Mouse (Mus musculus) liver, adult 2 months (tissue): ENCODE measurements around the gene Cdh4. TPM values are rescaled to one million over a fixed set of nuclear protein-coding genes. Genes with fewer than 3 reads are reported as not detected.

Experiments
- DNase-seq: peaks from one replicate; pipeline ENCODE4 v3.0.0-alpha.2; 2011; ENCODE audit warnings: low read depth, low spot score; ENCODE audit errors: extremely low read depth
- H3K27ac ChIP-seq: fragments of 200-500 bp; replicated peaks from 2 replicates; pipeline ENCODE4 v1.5.1; 2012; ENCODE audit warnings: low read depth, mild to moderate bottlenecking, control low read depth, inconsistent platforms, low read length; ENCODE audit not compliant: insufficient read depth
- H3K27me3 ChIP-seq: fragments of 200-500 bp; 2 replicates; pipeline ENCODE4 v1.6.1; 2012; ENCODE audit warnings: mild to moderate bottlenecking, moderate library complexity, low read length, inconsistent platforms; ENCODE audit not compliant: control insufficient read depth, insufficient read depth
- H3K36me3 ChIP-seq: fragments of 200-500 bp; 2 replicates; pipeline ENCODE4 v1.6.1; 2012; ENCODE audit warnings: low read length, inconsistent platforms; ENCODE audit not compliant: control insufficient read depth, insufficient read depth
- H3K4me1 ChIP-seq: fragments of 200-500 bp; 2 replicates; pipeline ENCODE4 v1.6.1; 2011; ENCODE audit warnings: low read length; ENCODE audit not compliant: control insufficient read depth, insufficient read depth
- H3K4me3 ChIP-seq: fragments of 200-500 bp; 2 replicates; pipeline ENCODE4 v1.5.1; 2011; ENCODE audit warnings: low read depth, mild to moderate bottlenecking, control low read depth, low read length, moderate library complexity; ENCODE audit not compliant: insufficient read depth
- H3K79me2 ChIP-seq: fragments of 200-500 bp; 2 replicates; pipeline ENCODE4 v1.6.1; 2012; ENCODE audit warnings: inconsistent platforms, mild to moderate bottlenecking, low read length, moderate library complexity; ENCODE audit not compliant: control insufficient read depth, insufficient read depth
- H3K9ac ChIP-seq: fragments of 200-500 bp; 2 replicates; pipeline ENCODE4 v1.6.1; 2012; ENCODE audit warnings: low read depth, mild to moderate bottlenecking, control low read depth, inconsistent platforms, low read length
- CTCF ChIP-seq: fragments of 200-500 bp; IDR thresholded peaks from 2 replicates; pipeline ENCODE4 v1.5.1; 2011; ENCODE audit warnings: low read depth, low read length, control low read depth
- POLR2A ChIP-seq: fragments of 200-500 bp; IDR thresholded peaks from 2 replicates; pipeline ENCODE4 v1.6.1; 2011; ENCODE audit warnings: low read length, control low read depth; ENCODE audit not compliant: insufficient read depth; ENCODE audit errors: extremely low read depth
- WGBS: fragments of 180-500 bp; shearing (Covaris S2); methylation state at CpG from one replicate; pipeline ENCODE4 v1.1.7; 2018; 5-methylcytosine and 5-hydroxymethylcytosine counted together
- polyA plus RNA-seq: library from polyadenylated mRNA; depleted of rRNA; stranded (reverse); fragments of >200 nt; gene quantifications from 2 replicates; pipeline ENCODE4 v1.2.3, GENCODE M21; 2012
- total RNA-seq: library from RNA; depleted of rRNA; stranded (reverse); fragments of >200 nt; gene quantifications from 2 replicates; pipeline ENCODE4 v1.2.3, GENCODE M21; 2014

Gene Cdh4
- total and polyA plus RNA-seq, 2 experiments = 0.18 to 0.37 TPM

DNA sequence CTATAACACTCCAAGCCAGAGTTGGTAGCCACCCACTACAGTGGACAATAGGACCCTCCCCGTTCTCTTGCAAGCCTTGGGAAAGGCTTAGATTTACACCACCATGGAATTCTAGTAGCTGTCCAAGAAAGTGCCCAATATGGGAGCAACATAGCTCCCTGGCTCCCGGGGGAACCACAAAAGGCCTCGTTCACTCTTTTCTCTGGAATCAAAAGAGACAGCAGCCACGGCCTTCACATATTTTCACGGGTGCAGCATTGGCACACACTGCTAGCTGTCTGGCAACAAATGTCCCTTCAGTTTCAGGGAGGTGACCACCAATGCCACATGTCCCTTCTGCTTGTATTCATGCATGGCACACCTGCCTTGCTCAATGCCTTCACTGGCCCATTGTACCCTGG, 38.6 kb downstream of the Cdh4 start:
- no peaks in the 10 kb centered on the region for H3K27me3 ChIP-seq
- no peak for TF ChIP-seq CTCF
- TF ChIP-seq POLR2A = no peak
- H3K27ac ChIP-seq = no peak overlapping the region

DNA sequence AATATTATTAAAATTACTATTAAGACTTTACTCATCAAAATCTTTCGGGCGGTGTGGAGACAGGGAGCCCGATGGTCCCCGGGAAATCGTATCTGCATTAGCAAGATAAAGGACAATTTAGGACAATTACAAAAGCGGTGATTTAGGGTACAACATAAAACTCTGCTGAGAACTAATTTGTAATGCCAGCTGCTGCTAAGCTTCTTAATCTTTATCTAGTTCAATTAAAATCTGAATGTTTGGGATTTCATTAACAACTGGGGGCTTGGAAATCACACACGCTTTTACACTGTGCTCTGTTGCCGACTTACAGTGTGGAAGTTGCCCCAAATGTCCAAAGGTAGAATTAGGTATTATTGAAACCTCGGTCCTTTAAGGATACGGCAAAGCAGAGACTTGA, 39.1 kb downstream of the Cdh4 start:
- no peaks in the 10 kb centered on the region for H3K36me3 ChIP-seq
- H3K9ac ChIP-seq = no peak overlapping the region
- DNase-seq = no peak
- no peaks in the 10 kb centered on the region for H3K27me3 ChIP-seq
- H3K27ac ChIP-seq = no peak overlapping the region
- 94% methylated on average over 10 of the region's 10 CpGs for WGBS
- TF ChIP-seq POLR2A = no peak
- TF ChIP-seq CTCF = no peak
- H3K4me1 ChIP-seq = no peaks in the 10 kb centered on the region
- no peak overlapping the region for H3K4me3 ChIP-seq
- no peaks in the 10 kb centered on the region for H3K79me2 ChIP-seq

More for the DNA sequence above, 38.6 kb downstream of the Cdh4 start:
- Histone ChIP-seq H3K4me3 (no peak overlapping the region), H3K36me3 (no peaks in the 10 kb centered on the region), H3K79me2 (no peaks in the 10 kb centered on the region), H3K4me1 (no peaks in the 10 kb centered on the region), H3K9ac (no peak overlapping the region)
- WGBS = 87% methylated on average over 5 of the region's 5 CpGs
- DNase-seq = no peak

DNA sequence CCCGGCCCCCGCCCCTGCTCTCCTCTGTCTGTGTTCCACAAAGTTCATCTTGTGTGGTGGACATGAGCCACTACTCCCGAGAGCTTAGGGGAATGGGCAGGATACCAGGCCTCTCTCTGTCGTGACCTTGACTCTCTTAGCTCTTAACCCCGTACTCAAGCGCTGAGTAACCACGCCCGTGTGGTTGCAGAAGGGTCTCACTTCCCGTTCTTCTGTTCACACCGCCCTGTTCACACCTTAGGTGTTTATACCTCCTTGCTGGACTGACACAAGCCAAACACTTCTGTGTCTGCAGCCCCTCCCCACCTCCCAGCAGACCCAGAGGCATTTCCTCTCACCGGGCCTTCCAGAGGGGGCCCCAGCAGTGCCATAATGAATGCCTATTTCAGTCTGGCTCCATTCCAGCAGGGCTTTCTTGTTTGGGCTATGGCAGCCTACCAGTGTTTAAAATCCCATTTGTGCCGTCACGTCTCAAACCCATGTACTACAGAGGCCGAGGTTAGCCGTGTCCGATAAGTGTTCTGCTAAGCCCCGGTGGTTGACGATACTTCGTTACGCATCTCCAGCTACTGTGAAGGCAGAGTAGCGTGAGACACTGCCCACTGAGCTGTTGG, 46.4 kb downstream of the Cdh4 start:
- DNase-seq = no peak
- TF ChIP-seq CTCF (no peak), POLR2A (no peak)
- Histone ChIP-seq H3K27me3 (no peaks in the 10 kb centered on the region), H3K4me3 (no peak overlapping the region), H3K79me2 (no peaks in the 10 kb centered on the region), H3K9ac (no peak overlapping the region), H3K4me1 (no peaks in the 10 kb centered on the region), H3K36me3 (no peaks in the 10 kb centered on the region), H3K27ac (no peak overlapping the region)
- WGBS = 88% methylated on average over 21 of the region's 21 CpGs

DNA sequence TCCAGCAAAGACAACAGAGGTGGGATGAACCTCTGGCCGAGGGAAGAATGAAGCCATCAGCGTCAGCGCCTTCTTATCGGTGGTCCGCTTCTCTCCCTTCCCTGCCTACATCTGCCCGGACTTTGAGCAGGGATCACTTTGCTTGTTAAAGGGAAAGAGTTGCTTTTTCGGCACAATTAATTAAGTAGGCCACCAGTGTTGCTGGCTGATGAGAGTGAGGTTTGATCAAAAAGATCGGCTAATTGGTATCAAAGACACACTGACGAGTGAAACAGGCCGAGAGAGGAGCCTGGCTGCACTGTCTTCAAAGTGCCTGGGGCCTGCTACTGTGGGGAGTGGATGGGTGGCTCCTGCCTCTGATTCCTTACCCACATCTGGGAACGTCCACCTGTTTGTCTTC, 49.7 kb downstream of the Cdh4 start:
- Histone ChIP-seq H3K9ac (no peak overlapping the region), H3K27me3 (no peaks in the 10 kb centered on the region), H3K27ac (no peak overlapping the region), H3K4me3 (no peak overlapping the region), H3K4me1 (no peaks in the 10 kb centered on the region), H3K36me3 (no peaks in the 10 kb centered on the region), H3K79me2 (no peaks in the 10 kb centered on the region)
- TF ChIP-seq POLR2A = no peak
- TF ChIP-seq CTCF = no peak
- DNase-seq = no peak
- WGBS = 76% methylated on average over 11 of the region's 11 CpGs

GRCm38 (mm10) chr2:179494276-179494675, 52.0 kb downstream of the Cdh4 start:
- WGBS = 94% methylated on average over 1 of the region's 1 CpGs
- no peak for DNase-seq

DNA sequence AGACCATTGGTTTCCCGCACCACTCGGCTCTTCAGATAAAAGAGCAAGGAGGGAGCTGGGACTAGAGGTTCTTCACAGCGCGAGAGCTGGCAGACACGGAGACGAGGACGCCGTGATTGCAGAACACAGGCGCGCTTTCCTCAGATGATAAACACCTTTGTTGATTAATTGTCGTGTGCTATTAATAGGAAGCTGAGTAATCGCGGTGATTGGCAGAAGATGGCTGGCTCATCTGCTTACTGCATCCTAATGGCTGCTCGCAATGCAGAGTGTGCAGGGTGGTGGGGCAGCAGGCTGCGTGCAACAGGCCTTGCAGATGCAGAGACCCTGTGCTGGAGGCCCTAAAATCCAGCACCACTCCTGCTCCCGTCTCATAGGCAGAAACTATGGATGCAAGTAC, 68.2 kb downstream of the Cdh4 start:
- Histone ChIP-seq H3K27ac (no peak overlapping the region), H3K79me2 (no peaks in the 10 kb centered on the region), H3K9ac (no peak overlapping the region), H3K4me3 (no peak overlapping the region), H3K27me3 (no peaks in the 10 kb centered on the region), H3K36me3 (no peaks in the 10 kb centered on the region), H3K4me1 (no peaks in the 10 kb centered on the region)
- WGBS = 94% methylated on average over 16 of the region's 16 CpGs
- TF ChIP-seq POLR2A (no peak), CTCF (no peak)
- no peak for DNase-seq

More at GRCm38 (mm10) chr2:179494276-179494675, 52.0 kb downstream of the Cdh4 start:
- no peak for TF ChIP-seq POLR2A
- TF ChIP-seq CTCF = no peak
- no peaks in the 10 kb centered on the region for H3K4me1 ChIP-seq
- no peak overlapping the region for H3K27ac ChIP-seq
- no peak overlapping the region for H3K9ac ChIP-seq
- no peaks in the 10 kb centered on the region for H3K79me2 ChIP-seq
- no peaks in the 10 kb centered on the region for H3K36me3 ChIP-seq
- H3K4me3 ChIP-seq = no peak overlapping the region
- H3K27me3 ChIP-seq = no peaks in the 10 kb centered on the region
